Mouse (Mus musculus) retina, embryonic 14.5 days (tissue): ENCODE measurements at regions not wholly inside any gene's neighbourhood (a gene's known extent, or its start where the extent isn't known, plus 50 kb on each side); places are given as distances from the start of the nearest gene placed in this dataset.

Experiments used
- DNase-seq: peaks from one replicate; pipeline ENCODE4 v3.0.0-alpha.2; 2015; ENCODE audit warnings: low spot score

DNA sequence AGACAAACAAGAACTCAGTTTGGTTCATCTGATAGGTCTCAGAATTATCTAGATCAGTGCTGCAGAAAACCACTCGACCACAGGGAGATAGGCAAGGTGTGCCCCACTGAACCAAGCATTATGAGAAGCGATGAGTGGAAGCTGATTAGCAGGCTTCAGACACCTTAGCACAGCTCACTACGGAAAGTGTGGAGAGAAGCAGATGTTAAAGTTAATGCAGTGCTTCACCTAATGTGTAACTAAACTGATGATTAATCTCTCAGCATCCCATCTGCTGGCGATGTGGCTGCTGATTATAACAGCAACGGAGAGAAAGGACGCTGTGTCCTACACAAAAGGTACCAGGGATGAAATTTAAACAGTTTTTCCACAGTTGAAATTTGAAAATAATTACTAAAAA, 1517.8 kb upstream of the Pcdh20 start:
- DNase-seq = peak; percentile 34

DNA sequence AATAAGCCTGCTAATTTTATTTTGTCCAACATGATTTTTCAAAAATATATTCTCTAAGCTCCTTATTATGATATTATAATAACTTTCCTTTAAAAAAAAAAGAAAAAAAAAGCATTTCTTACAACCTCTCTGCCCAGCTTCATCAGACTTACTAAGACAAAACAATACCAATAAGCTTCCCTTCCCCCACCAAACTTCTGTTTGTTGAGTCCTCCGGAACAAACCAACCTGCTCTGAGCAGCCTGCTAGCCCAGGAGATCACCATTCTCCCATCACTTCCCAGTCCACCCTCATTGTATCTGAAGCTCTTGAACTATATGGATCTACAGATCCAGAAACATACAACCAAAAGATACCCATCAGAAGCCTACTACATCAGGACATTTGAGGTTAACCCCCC, 1514.9 kb upstream of the Pcdh20 start:
- peak; percentile 57 for DNase-seq

DNA sequence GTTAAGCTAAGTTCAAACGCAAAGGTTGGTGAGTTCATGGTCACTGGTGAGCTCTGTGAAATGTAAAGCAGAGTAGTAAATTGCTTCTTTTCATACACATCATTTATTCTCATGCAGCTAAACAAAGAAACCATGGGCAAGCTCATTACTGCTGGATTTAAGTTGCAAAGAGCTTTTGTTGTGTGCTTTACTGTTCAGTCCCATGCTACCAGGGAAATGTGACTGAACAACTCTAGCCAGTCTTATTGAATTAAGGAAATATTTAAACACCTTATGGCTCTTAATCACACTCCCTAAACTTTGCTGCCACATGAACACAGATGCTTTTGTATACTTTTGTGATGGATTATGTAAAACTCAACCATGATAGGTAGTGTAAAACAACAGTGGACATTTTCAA, 1514.4 kb upstream of the Pcdh20 start:
- peak; percentile 66 for DNase-seq
